Mouse (Mus musculus) ES-E14 (cell line): ENCODE measurements around the gene Noto. TPM values are rescaled to one million over a fixed set of nuclear protein-coding genes. Genes with fewer than 3 reads are reported as not detected.

Experiments used
- DNase-seq: peaks from one replicate; pipeline ENCODE4 v3.0.0-alpha.2; 2013; ENCODE audit warnings: low read depth, low spot score
- H3K27ac ChIP-seq: 2 replicates; pipeline ENCODE4 v1.5.1; 2012; ENCODE audit warnings: low read depth, mild to moderate bottlenecking, low read length, moderate library complexity, mixed read lengths; ENCODE audit not compliant: poor library complexity, insufficient read depth, severe bottlenecking
- H3K36me3 ChIP-seq: 2 replicates; pipeline ENCODE4 v1.6.1; 2012; ENCODE audit warnings: mild to moderate bottlenecking, low read length, moderate library complexity, mixed read lengths; ENCODE audit not compliant: control insufficient read depth, poor library complexity, insufficient read depth, severe bottlenecking
- H3K4me1 ChIP-seq, 2 experiments: fragments of 150-350 bp in 1 of 2; sonication (generic) in 1 of 2; 2 replicates each; pipeline ENCODE4 v1.6.1; 2012; ENCODE audit warnings: low read length in 2 of 2, mild to moderate bottlenecking in 1 of 2, mixed read lengths in 1 of 2; ENCODE audit not compliant: control insufficient read depth in 2 of 2, insufficient read depth in 2 of 2, poor library complexity in 1 of 2
- H3K4me3 ChIP-seq, 2 experiments: fragments of 150-350 bp in 1 of 2; sonication (generic) in 1 of 2; 2 replicates each; pipeline ENCODE4 v1.5.1; 2012; ENCODE audit warnings: low read length in 2 of 2, low read depth in 1 of 2, mild to moderate bottlenecking in 1 of 2, mixed read lengths in 1 of 2; ENCODE audit not compliant: insufficient read depth in 1 of 2, poor library complexity in 1 of 2, severe bottlenecking in 1 of 2
- H3K9ac ChIP-seq: 2 replicates; pipeline ENCODE4 v1.6.1; 2012; ENCODE audit warnings: low read depth, mild to moderate bottlenecking, low read length, mixed read lengths; ENCODE audit not compliant: poor library complexity, insufficient read depth, severe bottlenecking
- H3K9me3 ChIP-seq: fragments of 150-350 bp; sonication (generic); 2 replicates; pipeline ENCODE4 v1.6.1; 2012; ENCODE audit warnings: low read depth, mild to moderate bottlenecking, low read length; ENCODE audit not compliant: control insufficient read depth, insufficient read depth
- CHD2 ChIP-seq: IDR thresholded peaks from 2 replicates; pipeline ENCODE4 v1.6.1; 2014; ENCODE audit warnings: mild to moderate bottlenecking, low read depth, low read length, inconsistent platforms
- HCFC1 ChIP-seq: IDR thresholded peaks from 2 replicates; pipeline ENCODE4 v1.6.1; 2012; ENCODE audit warnings: low read length, inconsistent platforms, borderline replicate concordance; ENCODE audit not compliant: insufficient read depth
- MAFK ChIP-seq: IDR thresholded peaks from 2 replicates; pipeline ENCODE4 v1.6.1; 2014; ENCODE audit warnings: mild to moderate bottlenecking, low read depth, low read length, inconsistent platforms; ENCODE audit not compliant: insufficient read depth
- ZC3H11A ChIP-seq: IDR thresholded peaks from 2 replicates; pipeline ENCODE4 v1.6.1; 2012; ENCODE audit warnings: low read depth, mild to moderate bottlenecking, inconsistent platforms, low read length, borderline replicate concordance
- ZNF384 ChIP-seq: IDR thresholded peaks from 2 replicates; pipeline ENCODE4 v1.6.1; 2012; ENCODE audit warnings: low read depth, low read length, inconsistent platforms
- in situ Hi-C, 2 experiments: fragments of 600-800 bp; cut with MboI; formaldehyde crosslinking; loops; one replicate each; pipeline ENCODE4 v1.15.1; 2025; ENCODE audit warnings: low sequenced_read_pairs in 2 of 2, inconsistent platforms in 1 of 2; ENCODE audit not compliant: unreplicated experiment in 2 of 2
- total RNA-seq: library from RNA; depleted of rRNA; stranded (reverse); fragments of 300-350 nt; gene quantifications from 2 replicates; pipeline ENCODE4 v1.2.3, GENCODE M21; 2012

Gene Noto
- total RNA-seq, 1 experiment = not detected

DNA sequence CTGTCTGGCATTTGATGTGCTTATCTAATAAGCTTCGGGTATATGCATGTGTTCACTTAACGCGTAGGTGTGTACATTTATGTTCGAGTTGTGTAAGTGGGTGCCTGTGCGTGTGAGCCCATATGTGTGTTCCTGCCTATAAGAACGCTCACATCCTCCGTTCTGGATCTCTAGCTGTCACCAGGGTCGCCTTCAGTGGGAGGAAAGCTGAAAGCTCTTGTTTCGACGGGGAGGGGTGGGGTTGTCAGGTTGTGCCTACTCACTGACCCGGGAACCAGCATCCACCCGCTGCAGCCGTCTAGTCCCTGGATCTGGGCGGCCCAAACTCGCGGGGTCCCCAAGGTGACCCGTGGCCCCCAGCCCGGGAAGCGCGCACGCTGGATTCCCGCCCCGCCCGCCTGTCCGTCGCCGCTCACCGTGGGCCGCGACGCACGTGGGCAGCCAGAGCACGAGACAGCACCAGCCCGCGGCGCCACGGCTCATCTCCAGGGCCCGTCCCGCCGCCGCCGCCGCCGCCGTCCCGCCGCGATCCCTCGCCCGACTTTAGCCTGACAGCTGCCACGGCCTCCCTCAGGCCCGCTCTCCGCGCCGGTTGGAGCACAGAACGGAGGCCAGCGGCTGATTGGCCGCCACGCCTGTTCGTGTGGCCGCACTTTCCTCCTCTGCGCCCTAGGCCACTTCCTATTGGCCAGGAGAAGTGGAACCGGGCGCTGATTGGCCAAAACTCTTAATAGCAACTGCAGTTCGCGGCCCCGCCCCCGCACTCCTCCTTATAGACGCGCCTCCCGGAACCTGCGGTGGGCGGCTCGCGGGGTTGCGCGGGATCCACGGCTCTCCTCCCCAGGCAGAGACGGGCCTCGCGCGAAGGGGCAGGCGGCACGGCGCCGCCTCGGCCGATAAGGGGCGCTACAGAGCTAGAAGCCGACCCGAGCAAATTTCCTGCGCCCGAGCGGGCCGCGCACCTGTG, 27.3 kb downstream of the Noto start, which contains the start of gene Cct7:
TSS of gene Cct7 (plus strand) at position 818 of the 967 bp plus-strand sequence.
- Histone ChIP-seq H3K36me3 (peaks cover 15% of the 10 kb centered on the region), H3K4me1 (peaks cover 2 to 5% of the 10 kb centered on the region in 2 experiments; a peak in 2 of 4 replicates), H3K4me3 (peak within 1 kb of the TSS; percentile 88 to 95), H3K9me3 (no peaks in the 10 kb centered on the region), H3K9ac (peak within 1 kb of the TSS; percentile 99), H3K27ac (peak within 1 kb of the TSS; percentile 87)
- peak; percentile 99 for DNase-seq
- in situ Hi-C loops = no loop called here
- TF ChIP-seq ZNF384 (no peak), CHD2 (peak; percentile 90), ZC3H11A (no peak), HCFC1 (0 out of 2 replicates have a peak, but pooled peaks have one; percentile 60)

DNA sequence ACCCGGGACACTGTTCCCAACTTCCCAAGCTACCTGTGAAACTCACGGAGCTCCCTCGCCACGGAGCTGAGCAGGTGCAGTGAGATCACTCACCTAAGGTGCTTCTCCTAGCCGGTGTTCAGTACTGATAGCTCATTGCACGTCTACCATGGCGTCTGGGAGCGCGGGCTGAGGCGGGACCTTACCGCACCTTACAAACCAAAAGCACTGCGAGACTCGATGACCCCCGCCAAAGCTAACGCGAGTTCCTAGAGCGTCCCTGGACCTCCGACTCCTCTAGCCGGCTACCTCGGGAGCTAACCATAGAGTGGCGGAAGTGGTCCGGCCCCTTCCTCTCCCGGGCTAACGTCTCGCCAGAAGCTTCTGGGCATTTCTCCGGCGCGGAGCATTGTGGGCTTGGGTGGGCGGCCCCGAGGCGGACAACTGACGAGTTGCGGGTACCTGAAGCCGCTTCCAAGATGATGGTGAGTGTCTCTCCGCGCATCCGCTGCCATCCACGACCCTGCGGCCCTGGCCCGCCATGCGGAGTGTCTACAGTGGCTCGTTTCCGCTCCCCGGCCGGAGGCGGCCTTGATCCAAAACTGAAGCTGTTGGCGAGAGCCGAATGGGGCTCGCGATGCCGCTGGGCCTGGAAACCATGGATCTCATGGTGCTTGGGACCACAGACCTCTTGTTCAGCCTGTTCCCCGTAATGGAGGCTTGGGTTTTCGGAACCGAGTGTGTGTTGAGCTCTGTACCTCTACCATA, 28.2 kb downstream of the Noto start, which contains the start of gene Pradc1:
TSS of gene Pradc1 (minus strand) at position 307 of the 747 bp plus-strand sequence.
- Histone ChIP-seq H3K36me3 (peaks cover 7% of the 10 kb centered on the region; the same call in 1 of the 2 replicates), H3K9me3 (no peaks in the 10 kb centered on the region), H3K4me1 (peaks cover 2 to 5% of the 10 kb centered on the region in 2 experiments; a peak in 2 of 4 replicates), H3K9ac (peak within 1 kb of the TSS; percentile 99), H3K27ac (peak within 1 kb of the TSS; percentile 87), H3K4me3 (peak within 1 kb of the TSS; percentile 88 to 95)
- peak; percentile 91 for DNase-seq
- TF ChIP-seq CHD2 = no peak
- TF ChIP-seq HCFC1 = peak; percentile 83
- no peak for TF ChIP-seq MAFK
- TF ChIP-seq ZC3H11A = no peak
- TF ChIP-seq ZNF384 = no peak
- in situ Hi-C loops = no loop called here

DNA sequence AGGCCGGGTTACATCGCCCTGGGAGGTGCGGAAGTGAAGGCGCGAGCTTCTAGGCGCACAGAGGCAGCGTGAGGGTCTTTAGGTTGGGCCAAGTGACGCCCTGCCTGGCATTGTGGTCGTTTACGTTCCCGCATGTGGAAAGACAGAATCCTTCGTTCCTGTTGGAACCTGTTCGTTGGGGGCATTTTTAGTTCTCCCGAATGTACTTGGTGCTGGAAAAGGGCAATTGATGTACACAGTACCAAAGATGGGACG, 28.7 kb downstream of the Noto start:
- peak overlapping the region; percentile 88 to 95 for H3K4me3 ChIP-seq
- in situ Hi-C loops = no loop called here
- DNase-seq = no peak
- H3K36me3 ChIP-seq = peaks cover 5% of the 10 kb centered on the region; the same call in 1 of the 2 replicates
- peak overlapping the region; percentile 99 for H3K9ac ChIP-seq
- TF ChIP-seq MAFK (no peak), CHD2 (no peak), ZNF384 (no peak), ZC3H11A (no peak), HCFC1 (no peak)
- peaks cover 2 to 5% of the 10 kb centered on the region in 2 experiments; a peak in 2 of 4 replicates for H3K4me1 ChIP-seq
- H3K9me3 ChIP-seq = no peaks in the 10 kb centered on the region
- peak overlapping the region; percentile 87 for H3K27ac ChIP-seq

DNA sequence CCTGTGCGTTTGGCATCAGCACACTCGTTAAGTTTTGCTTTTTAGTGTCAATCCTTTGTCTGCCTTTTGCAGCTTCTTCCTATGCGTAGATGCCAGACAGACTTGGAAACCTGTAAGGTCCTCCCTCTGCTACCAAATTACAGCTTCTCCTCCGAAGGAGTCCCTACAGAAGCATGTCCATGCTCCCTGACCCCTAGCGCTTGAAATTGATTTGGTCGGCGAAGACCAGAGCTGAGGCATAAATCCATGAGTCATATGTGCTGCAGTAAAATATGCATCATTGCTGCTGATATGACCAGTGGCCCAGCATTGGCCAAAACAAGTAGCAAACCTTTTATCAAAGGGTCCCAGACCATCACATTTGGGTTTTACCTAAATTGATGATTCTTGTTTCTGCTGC, 29.1 kb downstream of the Noto start:
- Histone ChIP-seq H3K27ac (no peak overlapping the region), H3K4me1 (peaks cover 2 to 5% of the 10 kb centered on the region in 2 experiments; a peak in 2 of 4 replicates), H3K4me3 (peak overlapping the region; percentile 88 to 95), H3K9me3 (no peaks in the 10 kb centered on the region), H3K36me3 (peaks cover 5% of the 10 kb centered on the region; the same call in 1 of the 2 replicates), H3K9ac (peak overlapping the region; percentile 99)
- DNase-seq = no peak
- in situ Hi-C loops = no loop called here
- TF ChIP-seq MAFK (no peak), ZC3H11A (no peak), CHD2 (no peak), HCFC1 (no peak), ZNF384 (no peak)
